8 mouse cellular contexts compared by ENCODE assay signal in genomic region chr19:61084149-61084940, GRCm38 (mm10). TPM values are rescaled to one million over a fixed set of nuclear protein-coding genes. Genes with fewer than 3 reads are reported as not detected.
A peak's percentile ranks its signal among the peaks of the same experiment; 100 is the strongest.
DNase-seq lines count a peak whose midpoint lies in the region; ATAC-seq and TF ChIP-seq lines count a peak whose summit lies in the region.

No protein-coding gene starts in this region.

- ATAC-seq in embryonic facial prominence, embryonic 14.5 days (ENCODE audit: low read depth): peak; percentile 79
- ATAC-seq in kidney, postnatal 0 days (replicated peaks; ENCODE audit: low FRiP score, low read depth): no peak; the same call in 1 of the 2 replicates
- ATAC-seq in liver, embryonic 11.5 days (replicated peaks; ENCODE audit: low FRiP score): peak; percentile 69
- ATAC-seq in stomach, embryonic 15.5 days (ENCODE audit: insufficient read depth, low FRiP score, low read depth): peak; percentile 60; the same call in 1 of the 2 replicates

- no peaks in the 10 kb centered on the region for H3K9me3 ChIP-seq in embryonic facial prominence, embryonic 14.5 days (ENCODE audit: control insufficient read depth, low read length)
- no peaks in the 10 kb centered on the region for H3K9me3 ChIP-seq in heart, embryonic 10.5 days
- H3K9me3 ChIP-seq in kidney, postnatal 0 days (replicated peaks; ENCODE audit: low read length): no peaks in the 10 kb centered on the region
- no peaks in the 10 kb centered on the region for H3K9me3 ChIP-seq in liver, embryonic 11.5 days (ENCODE audit: control insufficient read depth, low read length)
- no peaks in the 10 kb centered on the region for H3K9me3 ChIP-seq in stomach, embryonic 15.5 days

- peak; percentile 89 for DNase-seq in A20 (ENCODE audit: low read depth, low spot score)
- DNase-seq in adrenal gland, postnatal 4 days (ENCODE audit: low spot score in 2 of 2): peak; percentile 68 to 86
- peak; percentile 86 for DNase-seq in embryonic facial prominence, embryonic 14.5 days (ENCODE audit: low spot score)
- DNase-seq in heart, embryonic 10.5 days (ENCODE audit: low spot score): peak; percentile 92
- peak; percentile 83 for DNase-seq in kidney, postnatal 0 days (ENCODE audit: low spot score)
- DNase-seq in liver, embryonic 11.5 days (ENCODE audit: low spot score): peak; percentile 82
- peak; percentile 88 to 89 for DNase-seq in natural killer cell, adult 2 months (ENCODE audit: low spot score in 2 of 2)

- H3K4me2 ChIP-seq in embryonic facial prominence, embryonic 14.5 days (ENCODE audit: low read depth, low read length): no peak overlapping the region
- H3K4me2 ChIP-seq in kidney, postnatal 0 days (ENCODE audit: low read length): no peak overlapping the region
- H3K4me2 ChIP-seq in liver, embryonic 11.5 days: no peak overlapping the region
- no peak overlapping the region for H3K4me2 ChIP-seq in stomach, embryonic 15.5 days

- no peaks in the 10 kb centered on the region for H3K36me3 ChIP-seq in embryonic facial prominence, embryonic 14.5 days (ENCODE audit: control insufficient read depth, insufficient read depth, low read length)
- H3K36me3 ChIP-seq in heart, embryonic 10.5 days: peaks cover 40% of the 10 kb centered on the region; the same call in 1 of the 2 replicates
- H3K36me3 ChIP-seq in kidney, postnatal 0 days (ENCODE audit: insufficient read depth, low read length): no peaks in the 10 kb centered on the region
- H3K36me3 ChIP-seq in liver, embryonic 11.5 days (ENCODE audit: control insufficient read depth, insufficient read depth, low read length): no peaks in the 10 kb centered on the region; the same call in 1 of the 2 replicates
- no peaks in the 10 kb centered on the region for H3K36me3 ChIP-seq in stomach, embryonic 15.5 days

- H3K9ac ChIP-seq in embryonic facial prominence, embryonic 14.5 days (ENCODE audit: low read depth, low read length): no peak overlapping the region
- no peak overlapping the region for H3K9ac ChIP-seq in kidney, postnatal 0 days (ENCODE audit: low read depth, low read length)
- no peak overlapping the region for H3K9ac ChIP-seq in liver, embryonic 11.5 days (ENCODE audit: low read depth, low read length)
- no peak overlapping the region for H3K9ac ChIP-seq in stomach, embryonic 15.5 days

- H3K27ac ChIP-seq in embryonic facial prominence, embryonic 14.5 days (replicated peaks; ENCODE audit: low read depth, low read length): no peak overlapping the region
- no peak overlapping the region for H3K27ac ChIP-seq in heart, embryonic 10.5 days
- no peak overlapping the region for H3K27ac ChIP-seq in kidney, postnatal 0 days
- no peak overlapping the region for H3K27ac ChIP-seq in liver, embryonic 11.5 days (ENCODE audit: low read depth, low read length)
- no peak overlapping the region for H3K27ac ChIP-seq in stomach, embryonic 15.5 days

- 54% methylated on average over 4 of the region's 4 CpGs for WGBS in embryonic facial prominence, embryonic 14.5 days
- 46% methylated on average over 4 of the region's 4 CpGs for WGBS in heart, embryonic 10.5 days
- WGBS in kidney, postnatal 0 days: 46% methylated on average over 4 of the region's 4 CpGs
- WGBS in liver, embryonic 11.5 days: 37% methylated on average over 4 of the region's 4 CpGs
- 46% methylated on average over 4 of the region's 4 CpGs for WGBS in stomach, embryonic 15.5 days

- peak; percentile 99 for TF ChIP-seq CTCF in kidney, postnatal 0 days (IDR thresholded peaks at IDR 0.05; ENCODE audit: low read depth)

- H3K27me3 ChIP-seq in embryonic facial prominence, embryonic 14.5 days (replicated peaks; ENCODE audit: control insufficient read depth, insufficient read depth, low read length): no peaks in the 10 kb centered on the region
- H3K27me3 ChIP-seq in heart, embryonic 10.5 days (ENCODE audit: insufficient read depth, poor library complexity, severe bottlenecking): no peaks in the 10 kb centered on the region
- no peaks in the 10 kb centered on the region for H3K27me3 ChIP-seq in kidney, postnatal 0 days (ENCODE audit: insufficient read depth, low read length)
- H3K27me3 ChIP-seq in liver, embryonic 11.5 days (replicated peaks; ENCODE audit: control insufficient read depth, insufficient read depth, low read length): no peaks in the 10 kb centered on the region
- H3K27me3 ChIP-seq in stomach, embryonic 15.5 days (replicated peaks): no peaks in the 10 kb centered on the region

- no peaks in the 10 kb centered on the region for H3K4me1 ChIP-seq in embryonic facial prominence, embryonic 14.5 days (ENCODE audit: control insufficient read depth, insufficient read depth, low read length)
- no peaks in the 10 kb centered on the region for H3K4me1 ChIP-seq in heart, embryonic 10.5 days
- H3K4me1 ChIP-seq in kidney, postnatal 0 days (replicated peaks; ENCODE audit: insufficient read depth, low read length): no peaks in the 10 kb centered on the region
- H3K4me1 ChIP-seq in liver, embryonic 11.5 days (replicated peaks; ENCODE audit: control insufficient read depth, insufficient read depth, low read length): no peaks in the 10 kb centered on the region
- no peaks in the 10 kb centered on the region for H3K4me1 ChIP-seq in stomach, embryonic 15.5 days

- no peak overlapping the region for H3K4me3 ChIP-seq in embryonic facial prominence, embryonic 14.5 days (ENCODE audit: low read depth, low read length)
- H3K4me3 ChIP-seq in heart, embryonic 10.5 days: no peak overlapping the region
- H3K4me3 ChIP-seq in kidney, postnatal 0 days (replicated peaks; ENCODE audit: low read depth, low read length): no peak overlapping the region
- no peak overlapping the region for H3K4me3 ChIP-seq in liver, embryonic 11.5 days (ENCODE audit: low read depth, low read length)
- no peak overlapping the region for H3K4me3 ChIP-seq in stomach, embryonic 15.5 days (replicated peaks)

RNA-seq across cellular contexts. Expression of gene Zfp950, which starts 56.3 kb away (rescaled TPM):
- 10 to 100 TPM; 34.1 to 44.4 TPM for total RNA-seq in adrenal gland, postnatal 4 days (2021)
- polyA plus RNA-seq in embryonic facial prominence, embryonic 14.5 days (2014; fragmentation: Nextera tagmentation; extraction: Ambion mirVana): 39.0 and 39.8 TPM in 2 replicates
- 21.8 and 26.0 TPM in 2 replicates for polyA plus RNA-seq in heart, embryonic 10.5 days (2016; fragmentation: Nextera tagmentation; extraction: Ambion mirVana)
- 27.3 and 32.8 TPM in 2 replicates for polyA plus RNA-seq in kidney, postnatal 0 days (2015; fragmentation: Nextera tagmentation; extraction: Ambion mirVana)
- polyA plus RNA-seq in liver, embryonic 11.5 days (2014; fragmentation: Nextera tagmentation; extraction: Ambion mirVana): 22.9 and 26.4 TPM in 2 replicates
- polyA plus RNA-seq in stomach, embryonic 15.5 days (2015; fragmentation: Nextera tagmentation; extraction: Ambion mirVana): 36.1 and 44.6 TPM in 2 replicates
